Mouse (Mus musculus) hindbrain, postnatal 0 days (tissue): Measurements from ENCODE around the gene Zbtb44. TPM values are rescaled to one million over a fixed set of nuclear protein-coding genes. Genes with fewer than 3 reads are reported as not detected.
"Not testable (repeated sequence)": the region's sequence is repeated elsewhere in the genome, so short reads cannot be mapped to it uniquely, and the experiment has no call there.

Experiments
- ATAC-seq: fragments of 200-750 bp; cut with Nextera tagmentation; 2 replicates; pipeline ENCODE4 v1.8.0; 2017; ENCODE audit warnings: mild to moderate bottlenecking, moderate TSS enrichment, moderate library complexity
- DNase-seq: peaks from one replicate; pipeline ENCODE4 v3.0.0-alpha.2; 2015; ENCODE audit warnings: low spot score
- H3K27ac ChIP-seq: fragments of 300-500 bp; sonication (generic); 2 replicates; pipeline ENCODE4 v1.5.1; 2014; ENCODE audit warnings: mild to moderate bottlenecking
- H3K27me3 ChIP-seq: fragments of 300-500 bp; sonication (generic); 2 replicates; pipeline ENCODE4 v1.6.1; 2014; ENCODE audit warnings: low read length, mixed read lengths; ENCODE audit not compliant: insufficient read depth
- H3K36me3 ChIP-seq: fragments of 300-500 bp; sonication (generic); 2 replicates; pipeline ENCODE4 v1.6.1; 2014; ENCODE audit warnings: low read length, mixed read lengths; ENCODE audit not compliant: insufficient read depth
- H3K4me1 ChIP-seq: fragments of 300-500 bp; sonication (generic); 2 replicates; pipeline ENCODE4 v1.6.1; 2014; ENCODE audit warnings: antibody characterized with exemption, low read length, mixed read lengths; ENCODE audit not compliant: insufficient read depth
- H3K4me2 ChIP-seq: fragments of 300-500 bp; sonication (generic); 2 replicates; pipeline ENCODE4 v1.6.1; 2014; ENCODE audit warnings: low read depth, mild to moderate bottlenecking, low read length, moderate library complexity, mixed read lengths
- H3K4me3 ChIP-seq: fragments of 300-500 bp; sonication (generic); 2 replicates; pipeline ENCODE4 v1.5.1; 2014; ENCODE audit warnings: low read length
- H3K9ac ChIP-seq: fragments of 300-500 bp; sonication (generic); replicated peaks from 2 replicates; pipeline ENCODE4 v1.6.1; 2014; ENCODE audit warnings: mild to moderate bottlenecking, low read length, moderate library complexity, mixed read lengths
- H3K9me3 ChIP-seq: fragments of 300-500 bp; sonication (generic); 2 replicates; pipeline ENCODE4 v1.6.1; 2016; ENCODE audit warnings: low read length, mixed read lengths
- CTCF ChIP-seq: IDR thresholded peaks from 2 replicates; pipeline ENCODE4 v1.5.1; 2016; ENCODE audit warnings: antibody characterized with exemption, control low read depth, low read depth
- WGBS: fragments of 180-500 bp; shearing (Covaris S2); extraction: QIAGEN DNeasy Blood & Tissue Kit; methylation state at CpG from one replicate; pipeline ENCODE4 v1.1.7; 2014; 5-methylcytosine and 5-hydroxymethylcytosine counted together
- polyA plus RNA-seq: library from polyadenylated mRNA; unstranded; fragments of >200 nt; fragmentation: Nextera tagmentation; extraction: Ambion mirVana; gene quantifications from 2 replicates; pipeline ENCODE4 v1.2.1, GENCODE M21; 2015
- total RNA-seq: library from RNA; depleted of rRNA; stranded (reverse); fragments of >200 nt; gene quantifications from 2 replicates; pipeline ENCODE4 v1.2.3, GENCODE M21; 2014

Zbtb44 gene
- total and polyA plus RNA-seq, 2 experiments from 2014 or later = 4.1 to 13.7 TPM

- no peak overlapping the region for H3K9ac ChIP-seq
- no peaks in the 10 kb centered on the region for H3K4me1 ChIP-seq
- H3K27me3 ChIP-seq = no peaks in the 10 kb centered on the region
- TF ChIP-seq CTCF = no peak
- no peak overlapping the region for H3K4me3 ChIP-seq
- H3K4me2 ChIP-seq = no peak overlapping the region
- H3K27ac ChIP-seq = no peak overlapping the region
- H3K36me3 ChIP-seq = no peaks in the 10 kb centered on the region
- 92% methylated on average over 3 of the region's 3 CpGs for WGBS
- DNase-seq (no peak), ATAC-seq (no peak)
- H3K9me3 ChIP-seq = no peaks in the 10 kb centered on the region
These were observed 12.3 kb upstream of the Zbtb44 start for GRCm38 (mm10) chr9:31018158-31018557.

GRCm38 (mm10) chr9:31018705-31019104, 11.7 kb upstream of the Zbtb44 start:
- Histone ChIP-seq H3K4me2 (no peak overlapping the region), H3K27me3 (no peaks in the 10 kb centered on the region), H3K4me1 (no peaks in the 10 kb centered on the region), H3K36me3 (no peaks in the 10 kb centered on the region), H3K4me3 (no peak overlapping the region), H3K27ac (no peak overlapping the region), H3K9me3 (no peaks in the 10 kb centered on the region), H3K9ac (no peak overlapping the region)
- ATAC-seq (no peak), DNase-seq (no peak)
- TF ChIP-seq CTCF = no peak

DNA sequence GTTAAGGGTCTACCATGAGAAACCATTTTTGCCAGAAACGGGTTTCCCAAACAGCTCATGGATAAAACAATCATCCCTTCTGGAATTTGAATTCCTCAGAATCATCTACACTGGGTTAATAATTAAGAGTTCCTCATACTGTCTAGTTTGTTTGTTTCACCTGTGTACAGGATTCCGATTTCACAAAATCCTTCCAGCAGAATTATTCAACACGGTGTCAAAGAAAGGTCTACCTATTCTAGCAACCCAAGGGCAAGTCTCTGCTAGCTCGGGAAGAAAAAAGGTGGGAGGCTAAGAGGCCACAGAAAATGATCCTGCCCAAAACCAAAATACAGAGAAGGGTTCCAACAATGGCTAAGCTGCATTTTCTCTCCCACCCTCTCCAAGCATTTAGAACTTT, 2.2 kb upstream of the Zbtb44 start:
- no peaks in the 10 kb centered on the region for H3K9me3 ChIP-seq

GRCm38 (mm10) chr9:31029751-31030511, 513 bp upstream of the Zbtb44 start:
- under 1% methylated on average over 54 of the region's 57 CpGs for WGBS
- H3K4me3 ChIP-seq = peak overlapping the region; percentile 93
- H3K36me3 ChIP-seq = no peaks in the 10 kb centered on the region
- peak overlapping the region; percentile 92 for H3K4me2 ChIP-seq
- peak overlapping the region; percentile 96 for H3K9ac ChIP-seq
- H3K4me1 ChIP-seq = no peaks in the 10 kb centered on the region; the same call in 1 of the 2 replicates
- H3K27me3 ChIP-seq = no peaks in the 10 kb centered on the region
- DNase-seq = peak; percentile 98
- H3K9me3 ChIP-seq = no peaks in the 10 kb centered on the region
- peak; percentile 98 for ATAC-seq
- peak; percentile 2; the same call in 1 of the 2 replicates for TF ChIP-seq CTCF
- H3K27ac ChIP-seq = peak overlapping the region; percentile 95

More for the DNA sequence above, 2.2 kb upstream of the Zbtb44 start:
- no peaks in the 10 kb centered on the region; the same call in 1 of the 2 replicates for H3K4me1 ChIP-seq
- DNase-seq (no peak), ATAC-seq (no peak)
- WGBS = 92% methylated on average over 4 of the region's 4 CpGs
- no peaks in the 10 kb centered on the region for H3K27me3 ChIP-seq
- H3K36me3 ChIP-seq = no peaks in the 10 kb centered on the region
- TF ChIP-seq CTCF = no peak
- H3K27ac ChIP-seq = no peak overlapping the region
- H3K4me2 ChIP-seq = no peak overlapping the region
- H3K4me3 ChIP-seq = no peak overlapping the region
- H3K9ac ChIP-seq = no peak overlapping the region

DNA sequence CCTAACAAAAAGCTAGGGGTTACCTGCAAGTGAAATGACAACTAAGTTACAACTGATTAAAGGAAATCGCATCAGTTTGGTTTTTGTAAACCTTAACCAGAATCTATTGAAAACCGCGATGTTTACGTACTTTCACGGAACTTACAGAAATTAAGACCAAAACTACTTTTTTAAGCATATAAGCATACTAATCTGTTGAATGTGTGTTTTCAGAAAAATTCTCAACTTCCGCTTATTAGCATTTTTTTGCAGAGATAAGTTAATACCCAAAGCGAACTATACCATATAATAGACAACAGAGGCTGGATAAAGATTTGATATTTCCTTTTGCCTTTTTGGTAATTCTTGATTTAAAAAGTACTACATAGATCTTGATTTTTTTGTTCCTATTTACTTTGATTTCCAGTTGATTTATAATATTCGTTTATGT, 985 bp downstream of the Zbtb44 start:
- Histone ChIP-seq H3K4me2 (peak overlapping the region; percentile 92), H3K27ac (no peak overlapping the region), H3K9me3 (no peaks in the 10 kb centered on the region), H3K4me1 (no peaks in the 10 kb centered on the region; the same call in 1 of the 2 replicates), H3K4me3 (peak overlapping the region; percentile 93), H3K9ac (peak overlapping the region; percentile 96), H3K36me3 (no peaks in the 10 kb centered on the region), H3K27me3 (no peaks in the 10 kb centered on the region)
- DNase-seq = no peak
- no peak for ATAC-seq
- no peak for TF ChIP-seq CTCF
- WGBS = 19% methylated on average over 8 of the region's 8 CpGs

DNA sequence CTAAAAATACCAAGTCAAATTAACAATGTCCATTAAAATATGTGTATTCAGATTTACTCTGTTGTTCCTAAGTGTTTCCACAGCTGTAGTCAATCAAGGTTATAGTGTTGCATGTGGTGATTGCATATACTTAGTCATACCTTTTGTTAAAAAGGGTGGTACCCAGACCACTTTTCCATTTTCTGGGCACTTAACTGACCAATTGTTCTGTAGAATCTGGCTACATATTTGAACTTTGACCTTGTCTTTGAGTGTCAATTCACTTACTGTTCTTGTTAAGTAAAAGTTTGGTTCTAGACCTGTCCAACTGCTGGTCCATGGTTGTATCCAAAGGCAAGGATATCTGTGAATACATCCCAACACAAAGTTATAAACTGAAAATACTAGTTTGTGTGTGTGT, 2.1 kb downstream of the Zbtb44 start:
- Histone ChIP-seq H3K4me2 (0 out of 2 replicates have a peak overlapping the region, but pooled peaks have one; percentile 16), H3K4me1 (no peaks in the 10 kb centered on the region; the same call in 1 of the 2 replicates), H3K36me3 (no peaks in the 10 kb centered on the region), H3K9me3 (no peaks in the 10 kb centered on the region), H3K27ac (no peak overlapping the region), H3K4me3 (no peak overlapping the region), H3K27me3 (no peaks in the 10 kb centered on the region), H3K9ac (no peak overlapping the region)
- no peak for ATAC-seq
- no peak for TF ChIP-seq CTCF
- no peak for DNase-seq

DNA sequence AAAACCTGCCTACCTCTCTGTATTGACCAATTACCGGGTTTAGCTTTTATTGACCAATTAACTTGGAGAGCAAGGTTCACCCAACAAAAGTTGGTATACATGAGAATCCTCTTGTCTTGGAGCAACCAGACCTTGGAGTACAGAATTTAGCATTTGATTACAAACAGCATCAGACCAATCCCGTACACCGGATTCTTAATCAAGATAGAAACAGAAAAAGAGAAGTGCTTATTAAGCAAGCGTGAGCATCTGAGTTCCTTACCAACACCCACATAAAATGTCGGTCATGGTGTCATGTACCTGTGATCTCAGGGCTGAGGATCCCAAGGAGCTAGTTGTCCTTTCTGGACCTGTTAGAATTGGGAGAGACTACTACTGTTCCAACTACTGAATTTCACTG, 19.8 kb downstream of the Zbtb44 start:
- no peak overlapping the region for H3K4me3 ChIP-seq
- ATAC-seq (no peak), DNase-seq (no peak)
- no peak overlapping the region for H3K27ac ChIP-seq
- no peaks in the 10 kb centered on the region for H3K4me1 ChIP-seq
- H3K36me3 ChIP-seq = no peaks in the 10 kb centered on the region
- no peaks in the 10 kb centered on the region for H3K9me3 ChIP-seq
- no peak overlapping the region for H3K4me2 ChIP-seq
- TF ChIP-seq CTCF = no peak
- 97% methylated on average over 5 of the region's 5 CpGs for WGBS
- no peaks in the 10 kb centered on the region for H3K27me3 ChIP-seq
- H3K9ac ChIP-seq = no peak overlapping the region

- DNase-seq, ATAC-seq, H3K9me3 ChIP-seq, H3K27me3 ChIP-seq, H3K4me2 ChIP-seq, H3K9ac ChIP-seq, H3K4me3 ChIP-seq, H3K27ac ChIP-seq, H3K4me1 ChIP-seq, H3K36me3 ChIP-seq: not testable (repeated sequence)
- WGBS = 94% methylated on average over 6 of the region's 6 CpGs
These were observed 21.1 kb downstream of the Zbtb44 start for GRCm38 (mm10) chr9:31051509-31051908.
